Mouse (Mus musculus): ENCODE measurements around the gene Ftcd.

DNA sequence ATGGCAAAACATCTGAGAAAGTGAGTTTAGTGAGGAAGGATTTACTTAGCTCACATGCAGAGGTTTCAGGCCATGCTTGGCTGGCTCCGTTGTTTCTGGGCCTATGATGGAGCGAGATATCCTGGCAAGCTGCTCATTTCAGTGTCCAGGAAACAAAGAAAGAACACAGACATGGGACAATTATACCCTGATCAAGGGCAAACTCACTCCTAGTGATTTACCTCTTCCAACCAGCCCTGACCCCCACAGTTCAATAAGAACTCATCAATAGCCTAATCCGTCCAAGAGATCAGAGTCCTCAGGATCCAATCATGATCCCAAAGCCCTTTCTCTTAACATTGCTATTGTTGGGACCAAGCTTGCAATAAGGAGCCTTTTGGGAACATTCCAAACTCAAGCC lies 3.3 kb upstream of the Ftcd start:
- TF ChIP-seq CTCF (conservative IDR thresholded peaks at IDR 0.05; ENCODE audit: low read length) (no peak), NANOG (IDR thresholded peaks at IDR 0.05; ENCODE audit: borderline replicate concordance, low read length) (no peak), POU5F1 (IDR thresholded peaks at IDR 0.05; ENCODE audit: borderline replicate concordance, low read length) (no peak)
